In the genomic region with DNA sequence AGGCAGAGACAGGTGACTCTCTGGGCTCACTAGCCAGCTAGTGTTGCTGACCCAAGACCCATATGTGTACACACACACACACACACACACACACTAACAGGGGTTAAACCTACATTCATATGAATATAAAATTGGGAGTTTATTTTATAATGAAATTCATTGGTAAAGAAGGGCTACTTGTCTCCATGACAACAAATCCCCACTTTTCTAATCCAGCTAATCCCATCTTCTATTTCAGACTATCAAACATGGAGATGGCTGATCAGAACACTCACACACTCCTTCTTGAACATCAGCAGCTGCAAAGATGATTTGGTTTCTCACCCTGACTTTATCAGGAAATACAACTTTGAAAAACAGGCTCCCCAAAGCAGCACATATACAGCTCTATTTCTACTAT, we compare ENCODE assay signal across 16 mouse cellular contexts.
"Had no signal": no experiment of that assay in that cellular context is flagged by ENCODE, and none has a peak within 500 bp of the region (broad histone marks: within the 10 kb centered on the region; RNA-seq: fewer than 3 reads in every experiment).

No protein-coding gene starts in this region.

- H3K4me1 ChIP-seq: liver, embryonic 13.5 days; megakaryocyte, embryonic 14.5 days had no signal

- H3K27ac ChIP-seq: liver, embryonic 13.5 days; liver, embryonic 15.5 days; lung, embryonic 15.5 days; macrophage; midbrain, embryonic 13.5 days; neural tube, embryonic 12.5 days had no signal

- H3K9me3 ChIP-seq: liver, embryonic 13.5 days; liver, embryonic 15.5 days; lung, embryonic 15.5 days; megakaryocyte, embryonic 14.5 days; midbrain, embryonic 13.5 days; neural tube, embryonic 12.5 days had no signal

- H3K9ac ChIP-seq: liver, embryonic 13.5 days; liver, embryonic 15.5 days; liver, postnatal 0 days; lung, embryonic 15.5 days; midbrain, embryonic 13.5 days; neural tube, embryonic 12.5 days had no signal

- H3K4me3 ChIP-seq: liver, embryonic 13.5 days; liver, embryonic 15.5 days; lung, embryonic 15.5 days; megakaryocyte, embryonic 14.5 days; midbrain, embryonic 13.5 days; neural tube, embryonic 12.5 days had no signal

- H3K36me3 ChIP-seq: liver, embryonic 13.5 days; liver, embryonic 15.5 days; lung, embryonic 15.5 days; midbrain, embryonic 13.5 days; neural tube, embryonic 12.5 days had no signal

- H3K4me2 ChIP-seq: liver, embryonic 11.5 days; liver, embryonic 13.5 days; liver, embryonic 15.5 days; lung, embryonic 15.5 days; midbrain, embryonic 13.5 days; neural tube, embryonic 12.5 days had no signal

- ATAC-seq: liver, postnatal 0 days; midbrain, embryonic 13.5 days had no signal

- H3K27me3 ChIP-seq: liver, embryonic 13.5 days; liver, embryonic 15.5 days; lung, embryonic 15.5 days; midbrain, embryonic 13.5 days; neural tube, embryonic 12.5 days had no signal

- DNase-seq: liver, embryonic 13.5 days; liver, postnatal 0 days; lung, adult 2 months; lung, postnatal 14 days; lung, postnatal 36 days; right cerebral cortex, postnatal 14 days; thymus, adult 18-20 months; thymus, postnatal 14 days; thymus, postnatal 36 days had no signal
